Mouse (Mus musculus) left cerebral cortex, postnatal 10 days (tissue): Measurements from ENCODE around the gene Pfn1. TPM values are rescaled to one million over a fixed set of nuclear protein-coding genes. Genes with fewer than 3 reads are reported as not detected.

Source experiments
- DNase-seq, 2 experiments: peaks; one replicate each; pipeline ENCODE4 v3.0.0; 2021 to 2022; ENCODE audit warnings: low spot score in 2 of 2, mixed read lengths in 1 of 2; ENCODE audit errors: extremely low spot score in 1 of 2
- intact Hi-C: fragments of 180-260 bp; cut with DNase I; formaldehyde crosslinking; loops from one replicate; pipeline ENCODE4 v1.15.1; 2025
- total RNA-seq, 2 experiments: library from RNA; stranded (reverse); gene quantifications; 2 replicates each; pipeline ENCODE4 v1.2.3; 2021

Gene Pfn1
- 100 to 1,000 TPM; 286 to 295 TPM for total RNA-seq

DNA sequence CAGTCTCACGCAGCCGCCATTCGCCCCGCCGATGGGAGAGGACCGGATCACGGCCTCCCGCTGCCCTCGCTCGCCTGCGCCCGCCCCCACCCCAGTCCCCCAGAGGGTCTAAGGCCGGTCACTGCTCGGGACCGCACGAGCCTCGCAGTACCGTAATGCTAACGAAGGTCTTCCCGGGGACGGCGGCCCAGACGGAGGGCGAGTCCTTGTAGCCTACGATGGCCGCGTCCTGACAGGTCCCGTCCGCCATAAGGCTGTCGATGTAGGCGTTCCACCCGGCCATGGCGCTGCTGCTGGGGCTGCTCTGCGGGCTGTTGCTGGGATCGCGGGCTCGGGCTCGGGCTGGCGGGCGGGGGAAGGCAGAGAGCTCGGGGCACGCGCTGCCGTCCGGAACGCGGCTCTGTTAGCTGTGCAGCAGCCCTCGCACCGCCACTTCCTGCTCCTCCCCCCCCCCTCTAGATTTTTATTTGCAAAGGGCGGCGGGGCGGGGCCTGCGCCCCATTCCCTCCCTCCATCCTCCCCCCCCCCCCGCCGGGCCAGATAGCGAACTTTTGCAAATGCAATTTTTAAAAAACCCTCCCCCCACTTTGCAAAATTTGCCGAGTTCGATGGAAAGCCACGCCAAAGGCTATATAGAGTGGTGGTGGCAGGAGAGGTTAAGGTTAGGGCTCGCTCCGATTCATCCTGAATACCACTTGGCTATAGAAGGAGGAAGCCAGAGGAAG lies at the start of gene Pfn1:
Pfn1 (minus strand) TSS at position 447 of the 725 bp plus-strand sequence.
- peak in 1 of 2 experiments; percentile 89 for DNase-seq
- intact Hi-C loops: no loop called here

DNA sequence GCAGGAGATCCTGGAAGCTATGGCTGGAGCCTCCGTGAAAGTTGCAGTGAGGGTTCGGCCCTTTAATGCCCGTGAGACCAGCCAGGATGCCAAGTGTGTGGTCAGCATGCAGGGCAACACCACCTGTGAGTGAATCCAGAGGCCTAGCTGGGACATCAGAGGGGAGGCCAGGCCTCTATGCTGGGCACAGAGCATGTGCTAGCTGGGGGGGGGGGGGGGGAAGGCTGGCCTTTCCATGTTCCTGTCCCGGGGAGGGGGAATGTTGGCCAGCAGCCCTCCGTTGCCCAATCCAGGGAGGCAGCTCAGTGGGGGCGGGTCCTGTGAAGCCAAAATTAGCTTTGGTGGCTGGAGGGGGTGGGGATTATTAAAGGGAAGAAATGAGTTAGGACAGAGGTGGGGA lies 48.3 kb upstream of the Pfn1 start:
- intact Hi-C loops: no loop called here
- peak in 1 of 2 experiments; percentile 49 for DNase-seq

DNA sequence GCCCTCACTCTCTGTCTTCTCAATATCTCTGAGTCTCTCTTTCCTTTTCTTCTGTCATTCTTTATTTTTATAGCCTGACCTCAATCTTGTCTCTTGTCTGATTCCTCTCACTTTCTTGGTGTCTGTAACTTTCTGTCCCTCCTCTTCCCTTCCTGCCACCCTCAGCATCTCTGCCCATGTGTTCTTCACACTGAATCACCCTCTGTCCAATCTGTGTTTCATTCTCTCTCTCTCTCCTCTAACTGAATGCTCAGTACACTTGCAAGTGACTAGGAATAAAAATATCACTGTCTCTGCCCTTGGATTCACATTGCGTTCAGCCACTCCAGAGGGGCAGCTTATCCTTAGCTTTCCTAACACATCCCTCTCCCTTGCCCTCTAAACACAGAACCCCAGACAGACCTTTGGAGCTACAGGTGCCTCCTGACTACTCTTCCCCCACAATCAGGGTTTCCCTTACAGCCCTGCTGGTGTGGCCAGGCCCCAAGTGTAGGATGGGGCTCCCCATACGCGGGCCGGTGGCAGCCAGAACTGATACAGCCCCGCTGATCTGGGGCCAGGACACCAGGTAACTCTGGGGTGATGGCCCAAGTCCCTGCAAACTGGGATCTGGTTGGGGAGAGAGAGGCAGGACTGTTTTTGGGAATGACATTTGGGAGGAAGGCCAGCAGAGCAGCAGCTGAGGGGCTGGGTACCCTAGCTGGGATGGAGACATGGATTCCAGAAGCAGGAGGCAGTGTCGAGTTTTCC lies 47.7 kb upstream of the Pfn1 start:
- intact Hi-C loops: loop anchor here (2.0 kb wide), 1 partner anchor 53 kb away; no protein-coding TSS in a partner anchor
- DNase-seq: no peak

DNA sequence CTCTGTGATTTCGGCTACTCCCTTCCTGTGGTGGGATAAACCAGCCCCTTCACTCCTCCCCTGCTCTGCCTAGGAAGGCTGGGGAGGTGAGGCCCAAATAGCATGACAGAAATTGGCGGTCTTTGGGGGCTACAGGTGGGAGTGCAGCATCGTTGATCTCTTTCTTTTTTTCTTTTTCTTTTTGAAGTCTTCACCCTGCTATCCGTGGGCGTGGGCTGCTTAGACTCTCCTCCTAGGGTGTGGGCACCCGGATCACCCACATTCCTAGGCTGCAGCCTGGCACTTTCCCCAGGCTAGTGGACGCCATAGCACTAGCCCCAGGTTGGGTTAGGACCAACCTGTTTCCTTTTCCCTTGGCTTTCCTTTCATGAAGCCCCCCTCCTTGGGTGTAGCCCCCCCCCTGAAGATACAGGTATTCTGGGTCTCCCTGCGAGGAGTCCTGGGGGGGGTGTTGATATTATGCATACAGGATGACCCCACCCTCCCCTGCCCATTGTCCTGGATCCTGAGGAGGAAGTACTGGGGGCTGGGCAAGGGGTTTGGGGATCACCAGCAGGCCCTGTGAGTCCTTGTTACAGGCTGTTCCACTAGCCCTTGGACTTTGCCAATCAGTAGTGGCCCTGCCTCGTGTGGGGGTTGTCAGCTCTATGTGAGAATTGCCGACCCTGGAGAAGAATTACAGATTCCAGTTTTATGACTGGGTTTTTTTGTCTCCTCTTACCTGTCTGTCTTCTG lies 46.9 kb upstream of the Pfn1 start:
- intact Hi-C loops: loop anchor here (2.0 kb wide), 1 partner anchor 53 kb away; no protein-coding TSS in a partner anchor
- peak in 1 of 2 experiments; percentile 50 for DNase-seq

DNA sequence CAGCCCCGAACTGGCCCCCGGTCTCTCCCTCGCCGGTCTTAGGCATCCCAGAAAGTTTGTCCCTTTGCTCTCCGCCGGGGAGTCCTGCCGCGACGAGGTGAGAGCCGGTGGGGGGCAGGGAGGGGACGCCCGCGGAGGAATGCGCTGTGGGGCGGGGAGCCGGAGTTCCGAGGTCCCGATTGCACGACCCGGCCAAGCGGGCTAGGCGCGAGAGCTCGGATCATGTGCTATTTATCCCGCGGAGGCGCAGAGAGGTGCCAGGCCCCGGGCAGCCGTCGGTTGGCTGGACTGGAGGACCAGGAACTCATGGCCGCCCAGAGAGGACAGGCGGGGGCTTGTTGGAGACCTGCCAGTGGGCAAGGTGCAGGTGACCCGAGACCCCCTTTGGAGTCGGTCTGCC lies 46.2 kb upstream of the Pfn1 start:
- intact Hi-C loops: loop anchor here (2.0 kb wide), 1 partner anchor 54 kb away; no protein-coding TSS in a partner anchor
- peak; percentile 52 to 82 for DNase-seq

DNA sequence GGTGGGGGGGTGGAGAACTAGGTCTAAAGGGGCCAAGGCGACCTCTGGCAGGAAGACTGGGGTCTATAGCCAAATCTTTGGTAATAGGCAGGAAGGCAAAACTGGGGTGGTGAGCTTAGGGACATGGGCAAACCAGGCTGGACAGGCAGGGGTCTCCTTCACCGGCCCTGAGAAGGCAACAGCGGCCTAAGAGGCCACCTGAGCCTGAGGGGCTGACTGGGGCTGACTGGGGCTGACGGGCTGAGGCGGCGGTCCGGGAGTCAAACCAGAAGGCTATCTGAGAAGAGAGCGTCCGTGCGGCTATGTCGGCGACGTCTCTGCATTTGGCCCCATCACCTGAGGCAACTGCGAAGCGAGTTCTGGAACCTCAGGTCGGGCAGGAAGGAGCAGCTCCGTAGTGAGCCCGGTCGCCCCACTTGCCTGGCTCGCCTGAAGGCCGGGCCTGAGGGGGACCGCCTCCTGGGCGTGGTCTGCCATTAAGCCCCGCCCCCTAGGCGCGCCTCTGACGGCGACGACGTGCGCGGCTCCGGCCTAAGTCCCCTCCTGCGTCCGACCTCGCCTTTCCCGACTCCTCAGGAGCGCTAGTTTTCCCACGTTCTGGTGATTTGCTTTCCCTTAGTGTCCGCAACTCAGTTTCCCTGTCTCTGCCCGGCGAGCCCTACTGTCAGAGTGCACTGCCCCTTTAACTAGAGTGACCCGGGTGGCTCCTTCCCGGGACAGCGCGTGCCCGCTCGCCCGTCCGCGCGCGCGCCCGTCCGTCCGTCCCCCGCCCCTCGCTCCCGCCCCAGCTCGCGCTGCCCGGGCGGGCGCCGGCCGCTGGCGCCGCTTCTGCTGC lies 45.5 kb upstream of the Pfn1 start, which contains the start of the genes Inca1 and Kif1c:
Inca1 (minus strand) TSS at position 434 of the 835 bp plus-strand sequence.
Kif1c (plus strand) TSS at position 827 of the 835 bp plus-strand sequence.
- peak; percentile 91 to 95 for DNase-seq
- intact Hi-C loops: loop anchor here (2.0 kb wide), 1 partner anchor 55 kb away; no protein-coding TSS in a partner anchor

DNA sequence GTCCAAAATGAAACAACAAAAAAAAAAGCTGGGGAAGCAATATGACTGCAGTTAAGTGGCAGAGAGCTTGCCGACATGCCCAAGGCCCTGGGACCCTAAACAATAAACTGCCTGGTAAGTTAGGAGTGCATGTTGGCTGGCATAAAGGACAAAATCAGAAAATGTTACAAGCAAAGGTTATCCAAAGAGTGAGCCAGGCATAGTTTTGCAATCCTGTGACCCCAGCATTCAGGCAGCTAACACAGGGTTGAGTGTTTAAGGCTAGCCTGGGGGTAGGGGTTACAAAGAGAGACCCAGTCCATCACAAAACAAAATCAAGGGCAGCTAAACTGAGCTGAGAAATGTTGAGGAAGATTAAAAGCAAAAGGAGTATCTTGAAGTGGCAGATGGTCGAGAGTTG lies 44.6 kb upstream of the Pfn1 start:
- no peak for DNase-seq
- intact Hi-C loops: no loop called here

DNA sequence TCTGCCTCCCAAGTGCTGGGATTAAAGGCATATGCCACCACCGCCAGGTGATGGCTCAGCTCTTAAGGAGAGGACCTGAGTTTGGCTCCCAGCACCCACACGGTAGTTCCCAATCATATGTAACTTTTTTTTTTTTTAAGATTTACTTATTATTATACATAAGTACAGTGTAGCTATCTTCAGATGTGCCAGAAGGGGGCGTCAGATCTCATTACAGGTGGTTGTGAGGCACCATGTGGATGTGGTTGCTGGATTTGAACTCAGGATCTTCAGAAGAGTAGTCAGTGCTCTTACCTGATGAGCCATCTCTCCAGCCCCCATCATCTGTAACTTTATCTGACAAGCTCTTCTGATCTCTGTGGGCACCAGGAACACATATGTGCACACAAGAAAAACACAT lies 42.9 kb upstream of the Pfn1 start:
- DNase-seq: no peak
- intact Hi-C loops: no loop called here

DNA sequence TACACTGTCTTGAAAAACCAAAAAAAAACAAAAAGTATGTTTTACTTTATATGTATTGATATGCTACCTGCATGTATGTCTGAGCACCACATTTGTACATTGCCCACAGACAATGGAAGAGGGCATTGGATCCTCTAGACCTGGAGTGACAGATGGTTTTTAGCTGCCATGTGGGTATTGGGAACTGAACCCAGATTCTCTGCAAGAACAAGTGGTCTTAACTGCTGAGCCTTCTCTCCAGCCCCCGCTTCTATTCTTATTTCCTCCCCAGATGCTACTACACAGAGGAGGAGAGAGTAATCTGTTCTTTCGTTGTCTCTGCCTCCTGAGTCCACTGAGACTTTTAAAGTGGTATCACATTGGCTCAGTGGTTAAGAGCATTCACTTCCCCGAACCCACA lies 39.1 kb upstream of the Pfn1 start:
- DNase-seq: no peak
- intact Hi-C loops: no loop called here

DNA sequence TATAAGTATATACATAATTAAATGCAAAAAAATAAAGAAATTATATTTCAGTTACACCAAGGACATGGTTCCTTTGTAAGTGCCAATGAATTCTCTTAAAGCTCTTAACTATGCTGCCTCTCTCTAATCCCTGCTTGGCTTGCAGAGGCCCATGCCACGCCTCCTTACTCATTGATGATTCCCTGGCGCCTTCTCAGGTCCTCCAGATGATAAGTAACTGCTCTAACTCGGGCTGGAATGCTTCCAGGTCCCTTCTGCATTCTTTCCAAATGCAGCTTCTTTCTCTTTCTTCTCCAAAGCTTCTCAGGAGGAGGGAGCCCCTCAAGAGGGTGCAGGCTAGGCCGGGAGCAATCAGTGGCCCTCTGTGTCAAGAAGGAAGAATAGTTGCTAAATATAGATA lies 35.1 kb upstream of the Pfn1 start:
- no peak for DNase-seq
- intact Hi-C loops: loop anchor here (5.0 kb wide), 1 partner anchor 63 kb away; no protein-coding TSS in a partner anchor

DNA sequence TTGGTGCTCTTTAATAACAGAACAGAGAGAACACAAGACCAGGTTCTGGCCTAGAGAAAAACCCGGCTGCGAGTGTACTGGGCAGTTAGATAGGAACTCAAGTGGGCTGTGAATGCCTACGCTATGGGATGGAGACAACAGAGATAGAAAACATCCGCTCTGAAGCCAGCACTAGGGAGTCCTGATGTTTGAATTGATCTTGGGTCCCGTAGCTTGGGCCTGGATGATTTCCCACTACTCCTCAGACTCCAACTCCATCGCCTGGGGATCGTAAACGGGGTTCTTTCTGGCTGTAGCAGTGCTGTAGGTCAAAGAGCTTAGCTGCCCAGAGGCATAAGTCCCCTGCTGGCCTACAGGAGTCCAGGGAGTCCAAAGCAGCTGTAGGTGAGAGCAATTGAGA lies 33.9 kb upstream of the Pfn1 start:
- DNase-seq: no peak
- intact Hi-C loops: loop anchor here (5.0 kb wide), 1 partner anchor 64 kb away; no protein-coding TSS in a partner anchor

DNA sequence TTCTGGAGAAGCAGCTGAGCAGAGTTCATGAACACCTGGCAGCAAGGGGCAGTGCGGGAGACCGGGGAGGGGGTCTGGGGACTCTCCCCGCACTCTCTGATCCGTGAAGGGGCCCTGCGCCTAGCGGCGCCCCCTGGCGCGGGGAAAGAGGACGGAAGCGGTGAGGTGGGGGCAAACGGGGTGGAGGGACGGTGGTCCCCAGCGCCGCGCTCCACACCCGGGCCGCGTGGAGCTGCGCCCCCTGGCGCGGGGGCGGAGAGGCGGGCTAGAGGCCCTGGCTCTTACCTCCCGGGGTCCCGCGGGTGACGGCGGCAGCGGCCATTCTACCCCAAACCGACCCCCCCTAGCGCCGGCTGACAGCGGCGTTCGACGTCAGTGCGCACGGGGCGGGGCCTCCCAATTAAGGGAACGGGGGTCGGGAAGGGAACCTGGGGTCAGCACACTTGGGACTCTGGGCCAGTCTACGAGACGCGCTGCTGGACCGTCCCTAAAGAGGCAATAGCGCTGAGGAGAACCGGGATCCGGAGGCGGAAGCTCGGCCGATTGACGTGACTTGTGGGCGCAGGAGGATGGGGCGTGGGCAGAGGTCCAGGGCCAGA lies 33.3 kb upstream of the Pfn1 start, which contains the start of gene Camta2:
Camta2 (minus strand) TSS at position 505 of the 599 bp plus-strand sequence.
- peak; percentile 78 to 95 for DNase-seq
- intact Hi-C loops: loop anchor here (5.0 kb wide), 1 partner anchor 65 kb away; no protein-coding TSS in a partner anchor

DNA sequence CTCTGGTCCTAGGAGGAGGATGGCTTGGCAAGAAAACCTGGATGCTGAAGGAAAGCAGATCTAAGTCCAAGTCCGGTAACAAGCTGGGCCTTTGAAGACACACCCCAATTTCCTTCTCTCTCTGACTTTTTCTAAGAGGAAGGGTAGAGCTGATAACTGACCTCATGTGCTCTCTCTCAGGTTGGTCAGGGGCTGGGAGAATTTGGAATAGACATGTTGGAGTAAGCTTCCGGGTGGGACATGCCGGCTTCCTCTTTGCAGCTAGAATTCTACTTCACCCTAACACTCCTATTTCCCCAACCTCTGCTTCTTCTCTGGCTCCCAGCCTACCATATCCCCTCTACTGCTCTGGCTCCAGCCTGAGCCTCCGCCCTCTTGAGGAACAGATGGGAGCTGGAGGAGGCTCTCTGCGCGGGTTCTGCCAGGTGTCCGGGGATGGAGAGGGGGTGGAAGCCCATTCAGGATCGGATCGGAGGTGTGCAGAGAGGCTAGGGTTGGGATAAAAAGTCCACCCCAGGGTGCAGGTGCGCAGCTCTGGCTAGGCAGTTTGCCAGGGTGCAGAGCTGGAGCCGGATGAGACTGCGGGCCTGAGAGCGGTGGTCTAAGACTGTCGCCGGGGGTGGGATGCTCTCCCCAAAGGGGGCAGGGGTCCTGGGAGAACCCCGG lies 32.6 kb upstream of the Pfn1 start:
- DNase-seq: peak in 1 of 2 experiments; percentile 67
- intact Hi-C loops: loop anchor here (5.0 kb wide), 1 partner anchor 65 kb away; no protein-coding TSS in a partner anchor

DNA sequence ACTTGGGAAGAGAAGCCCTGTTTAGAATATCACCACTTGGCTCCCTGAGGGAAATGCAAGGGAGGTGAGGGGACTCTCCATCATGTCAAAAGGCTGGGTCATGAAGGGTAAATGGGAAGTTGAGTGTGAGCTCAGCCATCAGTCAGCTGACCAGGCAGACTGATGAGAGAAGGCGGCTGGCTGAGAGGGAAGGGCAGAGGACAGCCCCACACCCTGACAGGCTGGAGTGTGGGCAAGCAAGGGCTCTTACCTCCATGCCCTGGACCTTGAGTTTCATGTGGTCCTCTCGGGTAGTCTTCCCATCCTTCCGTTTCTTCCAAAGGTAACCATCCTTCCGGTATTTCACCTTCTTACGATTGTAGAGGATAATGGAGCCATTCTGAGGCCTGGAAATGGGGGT lies 29.2 kb upstream of the Pfn1 start:
- intact Hi-C loops: no loop called here
- DNase-seq: no peak

DNA sequence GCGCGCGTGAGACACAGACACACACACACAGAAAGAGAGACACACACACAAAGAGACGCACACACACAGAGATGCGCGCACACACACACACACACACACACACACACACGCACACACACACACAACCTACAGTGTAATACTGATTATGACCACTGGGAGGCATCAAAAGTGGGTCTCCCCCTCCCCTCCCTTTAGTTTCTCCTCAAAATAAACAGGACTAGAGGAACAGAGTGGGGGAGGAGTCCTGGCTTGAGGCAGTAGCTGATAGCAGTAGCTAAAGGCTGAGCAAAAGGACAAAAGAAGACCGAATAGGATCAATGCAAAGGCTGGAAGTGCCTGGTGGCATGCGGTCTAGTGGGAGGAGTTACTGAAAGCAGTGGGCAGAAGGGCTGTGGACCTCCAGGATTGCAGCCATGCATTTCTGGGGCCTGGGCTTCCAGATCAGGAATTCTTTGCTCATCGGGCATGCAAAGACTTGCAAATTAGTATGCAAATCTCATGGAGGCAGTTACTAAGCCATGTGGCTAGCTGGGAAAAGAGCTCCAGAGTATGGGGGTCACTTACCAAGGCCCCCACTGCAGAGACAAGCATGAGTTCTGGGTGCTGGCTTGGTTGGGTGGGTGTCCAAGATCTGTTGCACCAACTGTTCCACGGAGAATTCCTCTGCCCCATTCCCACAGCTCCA lies 27.6 kb upstream of the Pfn1 start:
- DNase-seq: peak; percentile 53 to 68
- intact Hi-C loops: no loop called here

DNA sequence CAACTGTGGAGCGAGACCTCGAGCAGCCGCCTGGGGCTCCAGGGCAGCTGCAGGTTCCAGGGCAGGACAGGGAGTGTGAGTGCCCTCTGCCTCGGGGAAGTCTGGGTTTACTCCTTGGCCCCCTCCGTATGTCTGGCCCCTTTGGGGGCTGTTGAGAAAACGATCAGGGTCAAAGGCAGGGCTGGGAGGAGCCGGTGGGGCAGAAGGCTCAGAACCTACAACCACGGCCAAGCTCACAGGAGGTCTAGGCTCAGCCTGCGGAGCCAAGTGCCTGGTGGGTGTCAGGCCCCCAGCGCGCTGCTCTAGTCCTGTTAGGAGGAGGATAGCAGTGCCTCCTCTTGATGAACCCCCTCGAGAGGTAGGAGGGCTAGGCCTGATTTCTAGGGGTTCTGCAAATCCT lies 26.7 kb upstream of the Pfn1 start:
- no peak for DNase-seq
- intact Hi-C loops: no loop called here

DNA sequence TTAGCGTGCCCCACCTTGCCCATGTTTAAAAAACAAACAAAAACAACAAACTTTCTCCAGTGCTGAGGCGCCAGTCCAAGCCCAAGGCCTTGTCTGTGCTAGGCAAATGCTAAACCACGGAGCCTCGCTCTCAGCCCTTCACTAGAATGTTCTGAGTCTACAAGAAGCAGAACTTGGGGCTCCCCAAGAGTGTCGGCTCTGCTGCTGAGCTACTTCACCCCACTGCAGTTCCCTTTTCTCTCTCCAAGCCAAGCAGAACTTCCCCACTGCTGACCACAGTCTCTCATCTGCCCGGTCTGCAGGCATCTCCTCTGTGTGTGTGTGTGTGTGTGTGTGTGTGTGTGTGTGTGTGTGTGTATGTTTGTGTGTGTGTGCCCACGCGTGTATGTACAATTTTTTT lies 25.4 kb upstream of the Pfn1 start:
- peak in 1 of 2 experiments; percentile 29 for DNase-seq
- intact Hi-C loops: no loop called here
